Mouse (Mus musculus): Measurements from ENCODE around the gene Rusc1. TPM values are rescaled to one million over a fixed set of nuclear protein-coding genes. Genes with fewer than 3 reads are reported as not detected.

Gene Rusc1
- 34.6 and 53.0 TPM in 2 replicates for polyA plus RNA-seq (2012; rRNA removed; ENCODE audit: low replicate concordance)

DNA sequence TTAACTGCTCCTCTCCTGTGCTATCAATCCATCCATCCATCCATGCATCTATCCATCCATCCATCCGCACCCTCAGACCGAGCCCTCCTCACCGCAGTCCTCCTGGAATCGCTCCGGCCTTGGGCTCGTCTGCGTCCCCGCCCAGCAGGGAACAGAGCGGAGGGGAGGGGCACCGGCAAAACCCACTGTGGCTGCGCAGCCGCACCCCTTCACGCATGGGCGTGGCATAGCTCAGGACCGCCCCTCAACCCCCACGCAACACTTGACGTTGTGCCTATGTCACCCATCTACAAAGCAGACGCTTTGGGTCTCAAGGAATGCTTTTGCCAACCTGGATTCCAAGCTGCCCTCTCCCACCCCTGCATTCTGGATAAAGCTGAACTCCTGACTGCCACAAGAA, at the start of gene Rusc1:
Gene Rusc1 (minus strand): TSS at position 137 of the 400 bp plus-strand sequence.

DNA sequence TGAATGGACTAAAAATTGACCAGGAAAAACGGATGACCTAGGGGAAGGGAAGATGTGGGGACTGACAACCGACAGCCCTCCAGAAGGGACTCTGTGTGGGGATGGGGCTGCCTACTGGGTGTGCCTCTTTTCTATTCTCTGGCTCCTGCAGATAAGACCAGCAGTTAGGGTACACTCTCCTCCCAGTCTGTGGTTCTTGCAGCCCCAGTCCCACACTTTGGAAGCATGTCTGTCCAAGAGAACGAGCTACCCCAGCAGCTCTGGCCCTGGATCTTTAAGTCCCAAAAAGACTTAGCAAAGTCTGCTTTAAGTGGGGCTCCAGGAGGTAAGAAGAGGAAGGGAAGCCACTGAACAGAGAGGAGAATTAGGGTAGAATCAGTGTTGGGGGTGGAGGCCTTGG, 42.8 kb upstream of the Rusc1 start, which contains the start of gene Pklr:
Gene Pklr (plus strand): TSS at position 185 of the 400 bp plus-strand sequence.

GRCm38 (mm10) chr3:89101812-89102494, 8.8 kb upstream of the Rusc1 start, which contains the start of gene Fdps:
TSS of gene Fdps (minus strand) at chr3:89101959.

DNA sequence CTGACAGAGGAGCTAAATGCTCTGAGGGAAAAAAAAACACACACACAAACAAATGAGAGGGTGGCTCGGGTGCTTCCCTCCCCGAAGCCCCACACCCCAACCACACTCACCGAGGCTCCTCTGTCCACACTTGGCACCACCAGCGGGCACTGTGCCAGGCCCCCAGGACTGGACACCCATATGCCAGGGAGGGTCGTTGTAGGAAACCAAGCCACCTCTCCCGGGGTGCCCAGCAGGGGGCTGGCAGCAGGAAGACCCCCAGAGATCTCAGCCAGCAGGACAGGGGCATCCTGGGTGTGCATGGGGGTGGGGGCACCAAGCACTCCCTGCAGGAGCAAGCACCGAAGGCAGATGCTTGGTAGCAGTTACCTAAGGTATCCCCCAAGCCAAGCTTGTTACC, 7.7 kb upstream of the Rusc1 start, which contains the start of gene Gm43738:
Gene Gm43738 (minus strand): TSS at position 289 of the 400 bp plus-strand sequence.

Other genes with a start within 250 kb of the Rusc1 start
- gene Msto1, start 179.3 kb downstream of the Rusc1 start, polyA plus RNA-seq (2012; rRNA removed; ENCODE audit: low replicate concordance), result 38.9 and 47.2 TPM in 2 replicates
- gene Ash1l, start 142.7 kb downstream of the Rusc1 start, polyA plus RNA-seq (2012; rRNA removed; ENCODE audit: low replicate concordance), result 9.7 and 15.2 TPM in 2 replicates
- 57.8 and 63.5 TPM in 2 replicates for gene Dap3, start 142.1 kb downstream of the Rusc1 start, polyA plus RNA-seq (2012; rRNA removed; ENCODE audit: low replicate concordance)
- gene Gm43738, start 7.8 kb upstream of the Rusc1 start, polyA plus RNA-seq (2012; rRNA removed; ENCODE audit: low replicate concordance), result not detected in 2 replicates
- 79.2 and 117 TPM in 2 replicates for gene Fdps, start 8.6 kb upstream of the Rusc1 start, polyA plus RNA-seq (2012; rRNA removed; ENCODE audit: low replicate concordance)
- gene Pklr, start 42.8 kb upstream of the Rusc1 start, polyA plus RNA-seq (2012; rRNA removed; ENCODE audit: low replicate concordance), result 1.9 TPM in 1 of 2 replicates, not detected in the other
- gene Hcn3, start 66.9 kb upstream of the Rusc1 start, polyA plus RNA-seq (2012; rRNA removed; ENCODE audit: low replicate concordance), result 0.11 and 1.8 TPM in 2 replicates
- 52.1 and 101 TPM in 2 replicates for gene Clk2, start 71.5 kb upstream of the Rusc1 start, polyA plus RNA-seq (2012; rRNA removed; ENCODE audit: low replicate concordance)
- 176 and 177 TPM in 2 replicates for gene Scamp3, start 84.2 kb upstream of the Rusc1 start, polyA plus RNA-seq (2012; rRNA removed; ENCODE audit: low replicate concordance)
- 30.0 and 81.4 TPM in 2 replicates for gene Fam189b, start 89.8 kb upstream of the Rusc1 start, polyA plus RNA-seq (2012; rRNA removed; ENCODE audit: low replicate concordance)
- 119 and 134 TPM in 2 replicates for gene Gba, start 109.6 kb upstream of the Rusc1 start, polyA plus RNA-seq (2012; rRNA removed; ENCODE audit: low replicate concordance)
- 55.5 and 268 TPM in 2 replicates for gene Thbs3, start 121.9 kb upstream of the Rusc1 start, polyA plus RNA-seq (2012; rRNA removed; ENCODE audit: low replicate concordance)
- 170 and 192 TPM in 2 replicates for gene Mtx1, start 133.8 kb upstream of the Rusc1 start, polyA plus RNA-seq (2012; rRNA removed; ENCODE audit: low replicate concordance)
- gene Muc1, start 135.7 kb upstream of the Rusc1 start, polyA plus RNA-seq (2012; rRNA removed; ENCODE audit: low replicate concordance), result 2.8 and 52.8 TPM in 2 replicates
- 112 and 194 TPM in 2 replicates for gene Krtcap2, start 152.7 kb upstream of the Rusc1 start, polyA plus RNA-seq (2012; rRNA removed; ENCODE audit: low replicate concordance)
- gene Trim46, start 153.0 kb upstream of the Rusc1 start, polyA plus RNA-seq (2012; rRNA removed; ENCODE audit: low replicate concordance), result 5.0 and 16.6 TPM in 2 replicates
- 369 and 505 TPM in 2 replicates for gene Dpm3, start 166.0 kb upstream of the Rusc1 start, polyA plus RNA-seq (2012; rRNA removed; ENCODE audit: low replicate concordance)
- 187 and 197 TPM in 2 replicates for gene Slc50a1, start 177.3 kb upstream of the Rusc1 start, polyA plus RNA-seq (2012; rRNA removed; ENCODE audit: low replicate concordance)
- 42.8 and 59.6 TPM in 2 replicates for gene Efna1, start 187.8 kb upstream of the Rusc1 start, polyA plus RNA-seq (2012; rRNA removed; ENCODE audit: low replicate concordance)
- gene Efna3, start 229.7 kb upstream of the Rusc1 start, polyA plus RNA-seq (2012; rRNA removed; ENCODE audit: low replicate concordance), result 0.56 and 5.8 TPM in 2 replicates
- 3.7 and 48.7 TPM in 2 replicates for gene Efna4, start 244.7 kb upstream of the Rusc1 start, polyA plus RNA-seq (2012; rRNA removed; ENCODE audit: low replicate concordance)